8 mouse cellular contexts compared by ENCODE assay signal in genomic region chr1:46854036-46854900, GRCm38 (mm10). TPM values are rescaled to one million over a fixed set of nuclear protein-coding genes. Genes with fewer than 3 reads are reported as not detected.
DNase-seq lines count a peak whose midpoint lies in the region; ATAC-seq and TF ChIP-seq lines count a peak whose summit lies in the region.

No protein-coding gene starts in this region.

- peak overlapping the region; percentile 68 for H3K4me2 ChIP-seq in heart, embryonic 15.5 days
- peak overlapping the region; percentile 58 for H3K4me2 ChIP-seq in limb, embryonic 13.5 days (replicated peaks)
- peak overlapping the region; percentile 73 for H3K4me2 ChIP-seq in myocyte (ENCODE audit: low read depth)

- H3ac ChIP-seq in myocyte (ENCODE audit: control insufficient read depth, insufficient read length) = peak overlapping the region; percentile 99

- no peaks in the 10 kb centered on the region for H3K9me3 ChIP-seq in heart, embryonic 15.5 days (replicated peaks)
- no peaks in the 10 kb centered on the region for H3K9me3 ChIP-seq in limb, embryonic 13.5 days

- no peaks in the 10 kb centered on the region for H3K79me2 ChIP-seq in myocyte (ENCODE audit: control insufficient read depth, insufficient read depth)

- no peaks in the 10 kb centered on the region for H3K36me3 ChIP-seq in heart, embryonic 15.5 days
- no peaks in the 10 kb centered on the region for H3K36me3 ChIP-seq in limb, embryonic 13.5 days
- H3K36me3 ChIP-seq in myocyte (ENCODE audit: control insufficient read depth, insufficient read depth) = no peaks in the 10 kb centered on the region

- peak; percentile 48 for ATAC-seq in heart, embryonic 15.5 days (replicated peaks; ENCODE audit: insufficient number of reproducible peaks, insufficient read depth, low FRiP score, low read depth)
- ATAC-seq in limb, embryonic 13.5 days (ENCODE audit: low FRiP score, low read depth) = no peak; the same call in 1 of the 2 replicates

- H3K27ac ChIP-seq in heart, embryonic 15.5 days = peak overlapping the region; percentile 99
- peak overlapping the region; percentile 100 for H3K27ac ChIP-seq in limb, embryonic 13.5 days

- WGBS in heart, embryonic 15.5 days = 29% methylated on average over 18 of the region's 18 CpGs
- 25% methylated on average over 18 of the region's 18 CpGs for WGBS in limb, embryonic 13.5 days

- H3K27me3 ChIP-seq in heart, embryonic 15.5 days = no peaks in the 10 kb centered on the region
- no peaks in the 10 kb centered on the region for H3K27me3 ChIP-seq in limb, embryonic 13.5 days
- H3K27me3 ChIP-seq in myocyte (ENCODE audit: control insufficient read depth, insufficient read depth, insufficient read length) = no peaks in the 10 kb centered on the region

- peak; percentile 90 to 92 for DNase-seq in kidney, adult 8-10 months
- DNase-seq in kidney, adult 18-20 months = no peak
- peak; percentile 94 for DNase-seq in adipocyte (ENCODE audit: low spot score)
- DNase-seq in gastrocnemius, postnatal 36 days = no peak
- DNase-seq in urinary bladder, postnatal 4 days (ENCODE audit: low spot score in 2 of 2) = no peak

- intact Hi-C loops in gastrocnemius, postnatal 36 days (cut with DNase I) = no loop called here

- H3K4me1 ChIP-seq in heart, embryonic 15.5 days (replicated peaks) = peaks cover 14% of the 10 kb centered on the region; the same call in 1 of the 2 replicates
- peaks cover 29% of the 10 kb centered on the region for H3K4me1 ChIP-seq in limb, embryonic 13.5 days

- no peak for TF ChIP-seq POLR2A in myocyte (IDR thresholded peaks at IDR 0.05; ENCODE audit: insufficient read length, low read depth)

- peak overlapping the region; percentile 91 for H3K4me3 ChIP-seq in heart, embryonic 15.5 days
- peak overlapping the region; percentile 92 for H3K4me3 ChIP-seq in limb, embryonic 13.5 days
- peak overlapping the region; percentile 49 for H3K4me3 ChIP-seq in myocyte

- H3K9ac ChIP-seq in heart, embryonic 15.5 days = peak overlapping the region; percentile 98
- peak overlapping the region; percentile 63 for H3K9ac ChIP-seq in limb, embryonic 13.5 days

TF ChIP-seq in myocyte, 11 proteins besides CTCF, POLR2A, EP300 and RAD21:
- TF ChIP-seq SRF (IDR thresholded peaks at IDR 0.05; ENCODE audit: control insufficient read depth, insufficient read length, low read depth) = no peak
- no peak for TF ChIP-seq TCF3 (IDR thresholded peaks at IDR 0.05; ENCODE audit: insufficient read length, low read depth)
- TF ChIP-seq USF1 (IDR thresholded peaks at IDR 0.05; ENCODE audit: low read depth) = no peak
- no peak for TF ChIP-seq REST (IDR thresholded peaks at IDR 0.05; ENCODE audit: insufficient read depth, insufficient read length)
- TF ChIP-seq MYOG (IDR thresholded peaks at IDR 0.05; ENCODE audit: control insufficient read depth in 1 of 3, insufficient read depth in 1 of 3, insufficient read length in 2 of 3, low read depth in 2 of 3) = no peak
- TF ChIP-seq E2F4 (IDR thresholded peaks at IDR 0.05; ENCODE audit: insufficient read depth) = no peak
- TF ChIP-seq MYOD1 (IDR thresholded peaks at IDR 0.05; ENCODE audit: control insufficient read depth in 1 of 3, insufficient read length in 2 of 3, low read depth in 2 of 3) = no peak
- TF ChIP-seq CEBPB (IDR thresholded peaks at IDR 0.05; ENCODE audit: insufficient read depth, poor library complexity, severe bottlenecking) = no peak
- TF ChIP-seq MAX (IDR thresholded peaks at IDR 0.05; ENCODE audit: low read depth) = no peak
- TF ChIP-seq TCF12 (IDR thresholded peaks at IDR 0.05; ENCODE audit: insufficient read depth, poor library complexity, severe bottlenecking) = no peak
- no peak for TF ChIP-seq POLR2AphosphoS2 (IDR thresholded peaks at IDR 0.05; ENCODE audit: insufficient read length, low read depth)
TF ChIP-seq in myocyte: peak in this region for 0.

RNA-seq across cellular contexts. Expression of gene Slc39a10, which starts 38.4 kb away (rescaled TPM):
- polyA plus RNA-seq in heart, embryonic 15.5 days (2015; fragmentation: Nextera tagmentation; extraction: Ambion mirVana) = 21.7 and 22.2 TPM in 2 replicates
- polyA plus RNA-seq in limb, embryonic 13.5 days (2015; fragmentation: Nextera tagmentation; extraction: Ambion mirVana) = 44.3 and 50.5 TPM in 2 replicates
- polyA plus RNA-seq in myocyte (2012; fragmentation: generic; extraction: Trizol) = 2.3 TPM
- total RNA-seq in gastrocnemius, postnatal 36 days (2021) = 1 to 10 TPM; 3.7 to 4.0 TPM

Comparison
In these comparisons a context has a peak if more than half of its experiments do, and no peak if none do; other contexts are left out.
1. DNase-seq: peak in kidney, adult 8-10 months (2 of 2) and adipocyte (single experiment); none in kidney, adult 18-20 months (single experiment), gastrocnemius, postnatal 36 days (0 of 2) and urinary bladder, postnatal 4 days (0 of 2).
2. Peak in every context shown above with its lines, with median percentiles within 50 percentile points of each other: H3K4me2 ChIP-seq and H3K4me3 ChIP-seq.